Mouse (Mus musculus): ENCODE measurements around the gene Pcdh9. TPM values are rescaled to one million over a fixed set of nuclear protein-coding genes. Genes with fewer than 3 reads are reported as not detected.

Pcdh9 gene
- total RNA-seq, 2 experiments from 2014 or later: 2.5 TPM

- no peak for DNase-seq
- intact Hi-C loops (cut with DNase I): no loop called here
Measured at GRCm38 (mm10) chr14:93061824-93062620, 828.5 kb downstream of the Pcdh9 start.

GRCm38 (mm10) chr14:93058799-93059198, 831.7 kb downstream of the Pcdh9 start:
- intact Hi-C loops (cut with DNase I): no loop called here
- no peak for DNase-seq

GRCm38 (mm10) chr14:93055997-93056396, 834.5 kb downstream of the Pcdh9 start:
- intact Hi-C loops (cut with DNase I): no loop called here
- DNase-seq: no peak

DNA sequence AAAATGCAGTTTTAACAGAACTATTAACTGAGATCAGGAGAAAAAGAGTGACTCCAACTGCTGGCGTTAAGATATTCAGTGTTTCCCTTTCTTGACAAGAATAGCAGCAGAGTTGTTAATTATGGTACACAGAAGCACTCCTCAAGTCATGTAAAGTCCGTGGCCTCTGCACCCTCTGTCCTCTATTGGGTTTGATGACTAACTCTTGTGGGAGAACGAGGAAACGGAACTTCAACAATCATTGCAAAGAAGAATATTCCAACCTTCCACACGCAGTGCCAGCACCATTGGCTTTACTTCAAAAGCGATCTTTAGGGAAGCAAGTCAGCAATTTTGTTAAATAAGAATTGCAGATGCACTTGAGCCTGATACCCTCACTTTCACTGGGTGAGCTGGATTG, 849.9 kb downstream of the Pcdh9 start:
- intact Hi-C loops (cut with DNase I): no loop called here

GRCm38 (mm10) chr14:93039326-93040221, 850.9 kb downstream of the Pcdh9 start:
- intact Hi-C loops (cut with DNase I): no loop called here
- DNase-seq: no peak

More for the DNA sequence above, 849.9 kb downstream of the Pcdh9 start:
- DNase-seq: no peak

DNA sequence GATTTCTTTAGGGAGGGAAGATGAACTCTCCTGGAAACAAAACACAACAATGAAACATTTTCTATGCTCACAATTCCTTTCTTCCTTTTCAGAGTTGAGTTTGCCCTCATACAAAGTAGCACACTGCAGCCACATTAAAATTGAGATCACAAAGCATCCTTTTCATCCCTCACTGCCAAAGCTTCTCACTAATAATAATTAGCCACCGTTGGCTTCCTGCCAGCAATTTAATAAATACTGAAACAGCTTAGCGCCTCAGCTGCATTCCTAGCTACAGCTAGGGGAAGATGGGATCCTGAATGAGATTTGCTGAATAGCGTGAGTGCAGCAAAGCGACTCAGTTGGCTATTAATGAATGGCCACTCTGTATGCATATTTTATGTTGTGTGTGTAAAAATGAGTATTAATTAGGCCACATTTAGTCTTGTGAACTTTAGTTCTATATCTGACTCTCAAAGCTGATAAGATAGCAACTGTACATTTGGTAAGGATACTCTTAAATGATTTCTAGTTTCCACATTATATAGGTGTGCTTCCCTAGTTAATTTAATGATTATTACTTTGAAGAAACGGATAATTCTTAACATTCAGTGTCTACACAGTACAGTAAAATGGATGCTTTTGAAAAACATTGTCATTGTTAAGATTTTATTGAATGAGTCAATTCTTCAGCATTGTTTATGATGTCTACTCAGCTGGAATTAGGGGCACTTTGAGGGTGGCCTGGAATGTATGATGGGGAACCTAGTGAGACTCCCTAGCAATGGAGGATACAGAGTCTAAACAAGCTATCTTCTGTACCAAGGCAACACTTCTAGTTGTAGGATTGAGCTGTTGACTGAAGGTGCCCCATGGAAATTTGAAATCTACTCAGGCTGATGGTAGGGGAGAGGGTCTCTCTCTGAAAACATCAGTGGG, 881.1 kb downstream of the Pcdh9 start:
- DNase-seq: no peak
- intact Hi-C loops (cut with DNase I): no loop called here

Data from heart, postnatal 14 days (tissue).